Mouse (Mus musculus): ENCODE data around the gene Mitf. TPM values are rescaled to one million over a fixed set of nuclear protein-coding genes. Genes with fewer than 3 reads are reported as not detected.

Gene Mitf
- polyA plus RNA-seq, 1 experiment from 2014 or later: 2.4 TPM

Other genes starting within 250 kb of the Mitf start
- 11.1 and 14.0 TPM in 2 replicates for gene Frmd4b, start 189.5 kb upstream of the Mitf start, polyA plus RNA-seq (2015; fragmentation: Nextera tagmentation; extraction: Ambion mirVana)

All from limb, embryonic 13.5 days (tissue).